Mouse (Mus musculus): ENCODE measurements around the gene Plekho2. TPM values are rescaled to one million over a fixed set of nuclear protein-coding genes. Genes with fewer than 3 reads are reported as not detected.
A peak's percentile ranks its signal among the peaks of the same experiment; 100 is the strongest.

Gene Plekho2
- total and polyA plus RNA-seq, 3 experiments, result 9.9 to 16.5 (median 11.1) TPM

DNA sequence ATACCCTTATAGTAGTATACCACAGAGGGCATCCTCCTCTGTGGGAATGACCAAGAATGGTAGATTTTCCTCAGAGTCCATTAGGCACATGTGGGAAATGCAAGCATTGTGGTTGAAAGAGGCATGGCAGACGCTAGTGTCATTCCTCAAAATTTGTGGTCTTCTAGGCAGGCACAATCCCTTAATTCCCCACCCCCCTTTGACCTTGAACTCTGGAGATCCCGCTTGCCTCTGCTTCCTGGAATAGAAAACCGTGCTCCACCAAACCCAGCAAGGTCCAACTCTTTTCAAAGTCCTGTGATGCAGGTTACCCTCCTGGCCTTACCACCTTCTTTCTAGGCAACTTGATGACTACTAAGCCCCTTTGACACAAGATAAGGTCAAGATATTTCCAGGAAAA lies 12.9 kb upstream of the Plekho2 start:
- DNase-seq, result no peak
- Histone ChIP-seq H3K4me1 (ENCODE audit: control insufficient read depth, insufficient read depth, low read length) (no peaks in the 10 kb centered on the region), H3K27me3 (ENCODE audit: control insufficient read depth, insufficient read depth, low read length) (no peaks in the 10 kb centered on the region), H3K4me3 (no peak overlapping the region), H3K9ac (ENCODE audit: low read depth, low read length) (no peak overlapping the region), H3K27ac (no peak overlapping the region), H3K79me2 (replicated peaks; ENCODE audit: control insufficient read depth, insufficient read depth, low read length) (no peaks in the 10 kb centered on the region), H3K36me3 (ENCODE audit: control insufficient read depth, insufficient read depth, low read length) (no peaks in the 10 kb centered on the region)
- 93% methylated on average over 3 of the region's 3 CpGs for whole genome bisulfite sequencing
- TF ChIP-seq CTCF (IDR thresholded peaks at IDR 0.05) (no peak), POLR2A (IDR thresholded peaks at IDR 0.05; ENCODE audit: insufficient read depth, low read depth, low read length) (no peak), EP300 (IDR thresholded peaks at IDR 0.05; ENCODE audit: insufficient read depth, low read depth, low read length) (no peak)
- intact Hi-C loops (cut with DNase I), result no loop called here

- intact Hi-C loops (cut with DNase I), result no loop called here
- Histone ChIP-seq H3K4me3 (no peak overlapping the region), H3K4me1 (ENCODE audit: control insufficient read depth, insufficient read depth, low read length) (peaks cover 7% of the 10 kb centered on the region), H3K27me3 (ENCODE audit: control insufficient read depth, insufficient read depth, low read length) (no peaks in the 10 kb centered on the region), H3K9ac (ENCODE audit: low read depth, low read length) (no peak overlapping the region), H3K36me3 (ENCODE audit: control insufficient read depth, insufficient read depth, low read length) (no peaks in the 10 kb centered on the region), H3K79me2 (replicated peaks; ENCODE audit: control insufficient read depth, insufficient read depth, low read length) (no peaks in the 10 kb centered on the region), H3K27ac (no peak overlapping the region)
- DNase-seq, result no peak
- TF ChIP-seq POLR2A (IDR thresholded peaks at IDR 0.05; ENCODE audit: insufficient read depth, low read depth, low read length) (no peak), EP300 (IDR thresholded peaks at IDR 0.05; ENCODE audit: insufficient read depth, low read depth, low read length) (no peak), CTCF (IDR thresholded peaks at IDR 0.05) (no peak)
- 94% methylated on average over 3 of the region's 3 CpGs for WGBS
Measured at GRCm38 (mm10) chr9:65589091-65589490, 9.3 kb upstream of the Plekho2 start.

- H3K4me3 ChIP-seq, result peak overlapping the region; percentile 57
- no peak overlapping the region for H3K27ac ChIP-seq
- H3K9ac ChIP-seq (ENCODE audit: low read depth, low read length), result peak overlapping the region; percentile 40
- no peaks in the 10 kb centered on the region for H3K36me3 ChIP-seq (ENCODE audit: control insufficient read depth, insufficient read depth, low read length)
- no peaks in the 10 kb centered on the region for H3K27me3 ChIP-seq (ENCODE audit: control insufficient read depth, insufficient read depth, low read length)
- H3K79me2 ChIP-seq (replicated peaks; ENCODE audit: control insufficient read depth, insufficient read depth, low read length), result no peaks in the 10 kb centered on the region
- TF ChIP-seq CTCF (IDR thresholded peaks at IDR 0.05) (no peak), EP300 (IDR thresholded peaks at IDR 0.05; ENCODE audit: insufficient read depth, low read depth, low read length) (no peak), POLR2A (IDR thresholded peaks at IDR 0.05; ENCODE audit: insufficient read depth, low read depth, low read length) (no peak)
- intact Hi-C loops (cut with DNase I), result no loop called here
- under 1% methylated on average over 61 of the region's 64 CpGs for WGBS
- peaks cover 7% of the 10 kb centered on the region for H3K4me1 ChIP-seq (ENCODE audit: control insufficient read depth, insufficient read depth, low read length)
- DNase-seq, result peak in 1 of 2 experiments; percentile 46
Measured at GRCm38 (mm10) chr9:65587573-65588358, 7.9 kb upstream of the Plekho2 start.

DNA sequence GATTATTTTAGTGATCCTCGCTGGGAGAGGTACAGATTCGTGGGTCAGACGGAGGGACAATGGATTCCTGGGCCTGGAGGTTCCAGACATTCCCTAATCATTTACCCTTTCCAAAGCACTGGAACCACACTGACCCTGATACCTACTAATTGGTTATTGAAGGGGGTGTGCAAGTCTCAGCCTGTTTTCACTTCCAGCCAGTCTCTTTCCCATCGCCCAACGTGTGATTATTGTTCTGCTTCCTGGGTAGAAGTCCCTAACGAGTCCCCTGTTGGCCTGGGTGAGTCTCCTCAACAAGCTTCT lies 7.4 kb upstream of the Plekho2 start:
- WGBS, result 0% methylated on average over 6 of the region's 6 CpGs

GRCm38 (mm10) chr9:65586406-65587269 lies 6.8 kb upstream of the Plekho2 start, which contains the start of gene Pif1:
Pif1 (plus strand) TSS chr9:65587160.
- Histone ChIP-seq H3K4me3 (peak within 1 kb of the TSS; percentile 57), H3K79me2 (replicated peaks; ENCODE audit: control insufficient read depth, insufficient read depth, low read length) (no peaks in the 10 kb centered on the region), H3K9ac (ENCODE audit: low read depth, low read length) (peak within 1 kb of the TSS; percentile 62), H3K36me3 (ENCODE audit: control insufficient read depth, insufficient read depth, low read length) (no peaks in the 10 kb centered on the region), H3K27me3 (ENCODE audit: control insufficient read depth, insufficient read depth, low read length) (no peaks in the 10 kb centered on the region), H3K4me1 (ENCODE audit: control insufficient read depth, insufficient read depth, low read length) (peaks cover 7% of the 10 kb centered on the region), H3K27ac (no peak within 1 kb of the TSS)
- WGBS, result 11% methylated on average over 28 of the region's 28 CpGs
- peak; percentile 79 to 86 for DNase-seq
- intact Hi-C loops (cut with DNase I), result no loop called here
- TF ChIP-seq EP300 (IDR thresholded peaks at IDR 0.05; ENCODE audit: insufficient read depth, low read depth, low read length) (no peak), POLR2A (IDR thresholded peaks at IDR 0.05; ENCODE audit: insufficient read depth, low read depth, low read length) (no peak), CTCF (IDR thresholded peaks at IDR 0.05) (no peak)

More for the DNA sequence above, 7.4 kb upstream of the Plekho2 start:
- TF ChIP-seq EP300 (IDR thresholded peaks at IDR 0.05; ENCODE audit: insufficient read depth, low read depth, low read length), result no peak
- TF ChIP-seq POLR2A (IDR thresholded peaks at IDR 0.05; ENCODE audit: insufficient read depth, low read depth, low read length), result no peak
- no peak for TF ChIP-seq CTCF (IDR thresholded peaks at IDR 0.05)
- Histone ChIP-seq H3K9ac (ENCODE audit: low read depth, low read length) (no peak overlapping the region), H3K79me2 (replicated peaks; ENCODE audit: control insufficient read depth, insufficient read depth, low read length) (no peaks in the 10 kb centered on the region), H3K4me3 (peak overlapping the region; percentile 57), H3K36me3 (ENCODE audit: control insufficient read depth, insufficient read depth, low read length) (no peaks in the 10 kb centered on the region), H3K4me1 (ENCODE audit: control insufficient read depth, insufficient read depth, low read length) (peaks cover 7% of the 10 kb centered on the region), H3K27me3 (ENCODE audit: control insufficient read depth, insufficient read depth, low read length) (no peaks in the 10 kb centered on the region), H3K27ac (no peak overlapping the region)
- intact Hi-C loops (cut with DNase I), result no loop called here
- no peak for DNase-seq

All from heart, adult 2 months (tissue).